Mouse (Mus musculus): ENCODE data around the gene Dnah2. TPM values are rescaled to one million over a fixed set of nuclear protein-coding genes. Genes with fewer than 3 reads are reported as not detected.

Gene Dnah2
- polyA plus RNA-seq, 1 experiment from 2014 or later: 8.7 TPM

DNA sequence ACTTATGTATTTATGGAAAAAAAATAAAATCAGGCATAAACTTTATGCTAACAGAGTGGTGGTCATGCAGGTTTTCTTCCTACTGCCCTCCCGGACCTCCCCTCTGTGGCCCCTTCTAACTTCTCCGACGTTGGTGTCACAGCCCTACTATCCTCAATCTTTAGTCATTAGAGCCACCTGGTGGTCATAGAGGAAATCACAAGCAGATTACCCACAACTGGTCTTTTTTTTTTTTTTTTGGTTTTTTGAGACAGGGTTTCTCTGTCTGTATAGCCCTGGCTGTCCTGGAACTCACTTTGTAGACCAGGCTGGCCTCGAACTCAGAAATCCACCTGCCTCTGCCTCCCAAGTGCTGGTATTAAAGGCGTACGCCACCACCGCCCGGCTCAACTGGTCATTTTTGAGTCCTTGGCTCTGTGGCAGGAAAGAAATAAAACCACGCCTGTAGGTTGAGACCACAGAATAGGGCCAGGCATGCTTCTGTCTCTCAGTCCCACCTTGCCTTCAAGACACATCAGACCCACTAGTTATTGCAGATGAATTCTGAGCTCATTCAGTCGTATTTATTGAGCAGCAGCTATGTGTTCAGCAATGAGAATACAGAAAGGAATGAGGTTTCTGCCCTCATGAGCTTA lies 158.4 kb downstream of the Dnah2 start:
- Histone ChIP-seq H3K27ac (ENCODE audit: low read depth, low read length) (no peak overlapping the region), H3K9me3 (ENCODE audit: control insufficient read depth) (no peaks in the 10 kb centered on the region), H3K36me3 (ENCODE audit: control insufficient read depth, insufficient read depth) (no peaks in the 10 kb centered on the region), H3K4me3 (ENCODE audit: low read depth, low read length) (no peak overlapping the region), H3K27me3 (replicated peaks; ENCODE audit: control insufficient read depth, insufficient read depth, low read length) (no peaks in the 10 kb centered on the region), H3K4me1 (replicated peaks; ENCODE audit: control insufficient read depth, insufficient read depth, low read length) (no peaks in the 10 kb centered on the region), H3K9ac (ENCODE audit: low read depth, low read length) (no peak overlapping the region), H3K4me2 (replicated peaks; ENCODE audit: low read depth) (0 out of 2 replicates have a peak overlapping the region, but pooled peaks have one; percentile 25)
- peak; percentile 78 for TF ChIP-seq CTCF (IDR thresholded peaks at IDR 0.05; ENCODE audit: low read depth)
- 51% methylated on average over 10 of the region's 10 CpGs for WGBS
- 0 out of 2 replicates have a peak, but pooled peaks have one; percentile 9 for ATAC-seq

DNA sequence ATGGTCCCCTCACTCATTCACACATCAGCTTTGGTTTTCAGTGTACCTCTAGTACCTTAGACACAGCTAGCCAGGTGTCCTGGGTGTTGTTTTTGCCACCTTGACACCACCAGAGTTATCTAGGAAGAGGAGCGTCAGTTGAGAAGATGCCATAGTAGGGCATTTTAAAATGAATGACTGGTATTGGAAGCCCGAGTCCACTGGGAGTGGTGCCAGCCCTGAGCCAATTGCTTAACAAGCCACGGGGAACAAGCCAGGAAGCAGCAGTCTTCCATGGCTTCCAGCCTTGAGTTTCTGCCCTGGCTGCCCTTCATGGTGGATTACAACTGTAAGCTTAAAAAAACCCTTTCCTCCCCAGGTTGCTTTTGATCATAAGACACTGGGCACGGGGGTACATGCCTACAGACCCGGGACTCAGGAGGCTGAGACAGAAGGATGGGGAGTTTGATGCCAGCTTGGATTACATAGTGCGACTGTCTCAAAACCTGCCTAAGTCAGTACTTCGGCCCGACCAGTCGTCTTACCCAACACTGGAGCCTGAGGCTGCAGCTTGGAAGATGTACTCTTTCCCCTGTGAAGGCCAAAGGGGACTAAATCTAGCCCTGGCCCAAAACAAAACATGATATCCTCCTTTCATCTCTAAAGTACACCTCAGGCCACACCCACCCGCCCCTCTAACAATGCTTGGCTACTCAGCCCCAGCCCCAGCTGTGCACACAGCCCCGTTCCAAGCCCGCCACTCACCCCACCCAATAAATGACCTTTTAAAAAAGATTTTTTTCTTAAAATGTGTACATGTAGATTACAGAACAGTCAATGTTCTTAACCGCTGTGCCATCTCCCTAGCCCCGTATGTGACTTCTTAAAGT lies 159.1 kb downstream of the Dnah2 start:
- H3K27me3 ChIP-seq (replicated peaks; ENCODE audit: control insufficient read depth, insufficient read depth, low read length): no peaks in the 10 kb centered on the region
- no peak for ATAC-seq
- no peak overlapping the region for H3K4me3 ChIP-seq (ENCODE audit: low read depth, low read length)
- H3K4me2 ChIP-seq (replicated peaks; ENCODE audit: low read depth): 0 out of 2 replicates have a peak overlapping the region, but pooled peaks have one; percentile 25
- no peaks in the 10 kb centered on the region for H3K36me3 ChIP-seq (ENCODE audit: control insufficient read depth, insufficient read depth)
- no peaks in the 10 kb centered on the region for H3K9me3 ChIP-seq (ENCODE audit: control insufficient read depth)
- WGBS: 57% methylated on average over 14 of the region's 14 CpGs
- no peak overlapping the region for H3K27ac ChIP-seq (ENCODE audit: low read depth, low read length)
- H3K9ac ChIP-seq (ENCODE audit: low read depth, low read length): no peak overlapping the region
- TF ChIP-seq CTCF (IDR thresholded peaks at IDR 0.05; ENCODE audit: low read depth): no peak
- no peaks in the 10 kb centered on the region for H3K4me1 ChIP-seq (replicated peaks; ENCODE audit: control insufficient read depth, insufficient read depth, low read length)

GRCm38 (mm10) chr11:69388680-69389079 lies 160.2 kb downstream of the Dnah2 start:
- no peak overlapping the region for H3K4me2 ChIP-seq (replicated peaks; ENCODE audit: low read depth)
- H3K27me3 ChIP-seq (replicated peaks; ENCODE audit: control insufficient read depth, insufficient read depth, low read length): no peaks in the 10 kb centered on the region
- WGBS: 97% methylated on average over 4 of the region's 4 CpGs
- H3K36me3 ChIP-seq (ENCODE audit: control insufficient read depth, insufficient read depth): no peaks in the 10 kb centered on the region
- H3K9me3 ChIP-seq (ENCODE audit: control insufficient read depth): no peaks in the 10 kb centered on the region
- peak; percentile 25; the same call in 1 of the 2 replicates for TF ChIP-seq CTCF (IDR thresholded peaks at IDR 0.05; ENCODE audit: low read depth)
- H3K9ac ChIP-seq (ENCODE audit: low read depth, low read length): no peak overlapping the region
- no peak overlapping the region for H3K27ac ChIP-seq (ENCODE audit: low read depth, low read length)
- no peak for ATAC-seq
- no peaks in the 10 kb centered on the region for H3K4me1 ChIP-seq (replicated peaks; ENCODE audit: control insufficient read depth, insufficient read depth, low read length)
- no peak overlapping the region for H3K4me3 ChIP-seq (ENCODE audit: low read depth, low read length)

DNA sequence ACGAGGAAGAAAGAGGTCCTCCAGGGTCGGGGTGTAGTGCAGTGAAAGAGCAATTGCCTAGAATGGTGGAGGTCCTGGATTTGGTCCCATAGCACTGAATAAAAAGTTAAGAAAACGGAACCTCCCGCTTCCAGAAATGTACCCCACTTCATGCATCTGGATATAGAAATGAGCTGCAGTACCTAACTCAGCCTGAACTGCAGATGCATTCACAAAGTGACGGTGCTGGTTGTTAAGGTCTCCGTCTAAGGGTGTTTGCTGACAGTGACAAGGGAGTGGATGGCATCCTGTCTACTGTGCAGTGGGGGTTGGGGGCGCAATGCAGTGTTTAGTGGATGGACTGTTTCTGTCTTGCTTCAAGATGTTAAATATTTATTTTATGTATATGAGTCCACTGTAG lies 162.2 kb downstream of the Dnah2 start:
- no peak overlapping the region for H3K4me3 ChIP-seq (ENCODE audit: low read depth, low read length)
- peak; percentile 45 for TF ChIP-seq CTCF (IDR thresholded peaks at IDR 0.05; ENCODE audit: low read depth)
- H3K36me3 ChIP-seq (ENCODE audit: control insufficient read depth, insufficient read depth): no peaks in the 10 kb centered on the region
- H3K27me3 ChIP-seq (replicated peaks; ENCODE audit: control insufficient read depth, insufficient read depth, low read length): no peaks in the 10 kb centered on the region
- H3K4me1 ChIP-seq (replicated peaks; ENCODE audit: control insufficient read depth, insufficient read depth, low read length): no peaks in the 10 kb centered on the region
- no peak overlapping the region for H3K9ac ChIP-seq (ENCODE audit: low read depth, low read length)
- no peaks in the 10 kb centered on the region for H3K9me3 ChIP-seq (ENCODE audit: control insufficient read depth)
- ATAC-seq: no peak
- H3K27ac ChIP-seq (ENCODE audit: low read depth, low read length): no peak overlapping the region
- H3K4me2 ChIP-seq (replicated peaks; ENCODE audit: low read depth): no peak overlapping the region
- 67% methylated on average over 7 of the region's 7 CpGs for WGBS

- Histone ChIP-seq H3K4me2 (replicated peaks; ENCODE audit: low read depth) (no peak overlapping the region), H3K4me3 (ENCODE audit: low read depth, low read length) (no peak overlapping the region), H3K27ac (ENCODE audit: low read depth, low read length) (peak overlapping the region; percentile 75), H3K4me1 (replicated peaks; ENCODE audit: control insufficient read depth, insufficient read depth, low read length) (no peaks in the 10 kb centered on the region), H3K27me3 (replicated peaks; ENCODE audit: control insufficient read depth, insufficient read depth, low read length) (no peaks in the 10 kb centered on the region), H3K9me3 (ENCODE audit: control insufficient read depth) (no peaks in the 10 kb centered on the region), H3K36me3 (ENCODE audit: control insufficient read depth, insufficient read depth) (no peaks in the 10 kb centered on the region), H3K9ac (ENCODE audit: low read depth, low read length) (no peak overlapping the region)
- ATAC-seq: peak; percentile 75
- no peak for TF ChIP-seq CTCF (IDR thresholded peaks at IDR 0.05; ENCODE audit: low read depth)
- WGBS: 51% methylated on average over 6 of the region's 6 CpGs
These were observed 163.9 kb downstream of the Dnah2 start for GRCm38 (mm10) chr11:69384979-69385378.

- 74% methylated on average over 10 of the region's 10 CpGs for WGBS
- H3K27me3 ChIP-seq (replicated peaks; ENCODE audit: control insufficient read depth, insufficient read depth, low read length): no peaks in the 10 kb centered on the region
- H3K9ac ChIP-seq (ENCODE audit: low read depth, low read length): no peak overlapping the region
- H3K4me2 ChIP-seq (replicated peaks; ENCODE audit: low read depth): no peak overlapping the region
- H3K36me3 ChIP-seq (ENCODE audit: control insufficient read depth, insufficient read depth): no peaks in the 10 kb centered on the region
- H3K9me3 ChIP-seq (ENCODE audit: control insufficient read depth): no peaks in the 10 kb centered on the region
- H3K4me1 ChIP-seq (replicated peaks; ENCODE audit: control insufficient read depth, insufficient read depth, low read length): no peaks in the 10 kb centered on the region
- no peak for TF ChIP-seq CTCF (IDR thresholded peaks at IDR 0.05; ENCODE audit: low read depth)
- H3K4me3 ChIP-seq (ENCODE audit: low read depth, low read length): no peak overlapping the region
- no peak overlapping the region for H3K27ac ChIP-seq (ENCODE audit: low read depth, low read length)
- ATAC-seq: no peak
These were observed 166.3 kb downstream of the Dnah2 start for GRCm38 (mm10) chr11:69382478-69383105.
